Mouse (Mus musculus): Measurements from ENCODE around the gene Twist1.

- TF ChIP-seq CTCF (conservative IDR thresholded peaks at IDR 0.05; ENCODE audit: low read length) (no peak), NANOG (IDR thresholded peaks at IDR 0.05; ENCODE audit: borderline replicate concordance, low read length) (no peak), POU5F1 (IDR thresholded peaks at IDR 0.05; ENCODE audit: borderline replicate concordance, low read length) (no peak)
Measured at GRCm38 (mm10) chr12:33965661-33966360, 8.3 kb downstream of the Twist1 start.

All from E14TG2a.4 (cell line).